Mouse (Mus musculus) NIH3T3 (cell line): ENCODE results near the gene Cped1.

Experiments
- DNase-seq: peaks from one replicate; pipeline ENCODE4 v3.0.0-alpha.2; 2012; ENCODE audit warnings: low read depth

Cped1 gene

GRCm38 (mm10) chr6:22161944-22162343 lies 176.2 kb downstream of the Cped1 start:
- DNase-seq = no peak

- DNase-seq = no peak
Observed at GRCm38 (mm10) chr6:22168388-22168787, 182.7 kb downstream of the Cped1 start.

GRCm38 (mm10) chr6:22178721-22179295 lies 193.1 kb downstream of the Cped1 start:
- no peak for DNase-seq

GRCm38 (mm10) chr6:22180316-22180715 lies 194.6 kb downstream of the Cped1 start:
- DNase-seq = no peak

- DNase-seq = peak; percentile 62
Observed at GRCm38 (mm10) chr6:22186967-22187366, 201.3 kb downstream of the Cped1 start.

- no peak for DNase-seq
Observed at GRCm38 (mm10) chr6:22189346-22190335, 203.9 kb downstream of the Cped1 start.

- no peak for DNase-seq
Observed at GRCm38 (mm10) chr6:22198603-22199002, 212.9 kb downstream of the Cped1 start.

- no peak for DNase-seq
Observed at GRCm38 (mm10) chr6:22199473-22199872, 213.8 kb downstream of the Cped1 start.

- DNase-seq = no peak
Observed at GRCm38 (mm10) chr6:22200133-22200532, 214.4 kb downstream of the Cped1 start.

GRCm38 (mm10) chr6:22201879-22202278 lies 216.2 kb downstream of the Cped1 start:
- DNase-seq = peak; percentile 63

GRCm38 (mm10) chr6:22205030-22205750 lies 219.5 kb downstream of the Cped1 start:
- DNase-seq = no peak

GRCm38 (mm10) chr6:22205751-22206121 lies 220.0 kb downstream of the Cped1 start:
- no peak for DNase-seq

GRCm38 (mm10) chr6:22206179-22206578 lies 220.5 kb downstream of the Cped1 start:
- DNase-seq = no peak

- DNase-seq = no peak
Observed at GRCm38 (mm10) chr6:22206630-22207293, 221.0 kb downstream of the Cped1 start.

- peak; percentile 34 for DNase-seq
Observed at GRCm38 (mm10) chr6:22212158-22212557, 226.4 kb downstream of the Cped1 start.

- DNase-seq = no peak
Observed at GRCm38 (mm10) chr6:22213187-22213586, 227.5 kb downstream of the Cped1 start.

- DNase-seq = peak; percentile 30
Observed at GRCm38 (mm10) chr6:22213813-22214212, 228.1 kb downstream of the Cped1 start.

- no peak for DNase-seq
Observed at GRCm38 (mm10) chr6:22214665-22215064, 228.9 kb downstream of the Cped1 start.

GRCm38 (mm10) chr6:22216276-22216973 lies 230.7 kb downstream of the Cped1 start:
- peak; percentile 85 for DNase-seq

- DNase-seq = no peak
Observed at GRCm38 (mm10) chr6:22221134-22221533, 235.4 kb downstream of the Cped1 start.

GRCm38 (mm10) chr6:22222087-22222486 lies 236.4 kb downstream of the Cped1 start:
- no peak for DNase-seq
